Mouse (Mus musculus) erythroblast, embryonic 14.5 days (primary cell): ENCODE data around the gene Myl4.

Experiments used
- GATA1 ChIP-seq: IDR thresholded peaks from 2 replicates; pipeline ENCODE4 v1.6.1; 2012; ENCODE audit warnings: low read length, inconsistent platforms, mixed read lengths
- TAL1 ChIP-seq: IDR thresholded peaks from 3 replicates; pipeline ENCODE4 v1.6.1; 2012; ENCODE audit warnings: low read length, inconsistent platforms, mixed read lengths

GRCm38 (mm10) chr11:104627616-104628301 lies 77.3 kb downstream of the Myl4 start:
- TF ChIP-seq TAL1 (no peak), GATA1 (no peak)
